Mouse (Mus musculus): ENCODE measurements at regions not wholly inside any gene's neighbourhood (a gene's known extent, or its start where the extent isn't known, plus 50 kb on each side); places are given as distances from the start of the nearest gene placed in this dataset.

DNA sequence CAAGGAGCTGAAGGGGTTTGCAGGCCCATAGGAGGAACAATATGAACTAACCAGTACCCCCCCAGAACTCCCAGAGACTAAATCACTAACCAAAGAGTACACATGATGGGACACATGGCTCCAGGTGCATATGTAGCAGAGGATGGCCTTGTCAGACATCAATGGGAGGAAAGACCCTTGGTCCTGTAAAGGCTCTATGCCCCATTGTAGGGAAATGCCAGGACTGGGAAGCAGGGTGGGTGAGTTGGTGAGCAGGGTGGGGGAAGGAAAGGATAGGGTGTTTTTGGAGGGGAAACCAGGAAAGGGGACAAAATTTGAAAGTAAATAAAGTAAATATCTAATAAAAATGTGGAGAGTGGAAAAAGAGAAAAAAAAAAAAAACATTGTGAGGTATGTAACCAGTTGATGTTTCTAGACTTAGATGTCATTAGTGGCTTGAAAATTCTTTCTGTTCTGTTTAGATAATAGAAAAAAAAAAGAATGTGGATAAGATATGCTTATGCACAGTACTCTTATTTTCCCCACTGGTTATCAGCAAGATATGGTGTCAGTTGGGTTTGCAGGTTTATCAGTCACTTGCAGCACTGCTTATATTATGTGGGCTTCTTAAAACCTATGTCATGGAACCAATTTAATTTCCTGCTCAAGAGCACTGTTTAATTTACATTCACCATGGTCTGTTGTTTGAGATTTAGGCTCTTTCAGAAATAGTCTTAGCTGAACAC is 727.0 kb upstream of the Amot start:
- peak; percentile 70; the same call in 1 of the 2 replicates for ATAC-seq (replicated peaks; ENCODE audit: low FRiP score, poor library complexity, severe bottlenecking)

DNA sequence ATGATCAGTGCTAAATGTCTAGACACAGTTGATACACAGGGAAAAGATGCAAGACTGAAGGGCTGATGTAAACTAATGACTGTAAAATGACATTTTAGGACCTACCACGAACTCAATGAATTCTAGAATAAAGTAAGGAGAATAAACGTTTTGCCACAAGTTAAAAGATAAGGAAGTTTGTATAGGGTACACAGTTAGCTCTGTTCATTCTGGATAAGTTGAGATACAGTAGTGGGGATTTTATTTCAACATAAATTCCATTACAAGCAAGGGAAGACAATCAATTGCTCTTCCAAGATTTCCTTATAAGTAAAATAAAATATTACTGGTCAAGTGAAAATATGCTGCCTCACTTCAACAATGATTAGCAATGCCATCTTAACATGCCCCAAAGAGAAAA is 727.8 kb upstream of the Amot start:
- no peak for ATAC-seq (replicated peaks; ENCODE audit: low FRiP score, poor library complexity, severe bottlenecking)

GRCm38 (mm10) chrX:146255755-146256154 is 706.6 kb upstream of the Htr2c start:
- ATAC-seq (replicated peaks; ENCODE audit: low FRiP score, poor library complexity, severe bottlenecking) = no peak
